Mouse (Mus musculus) left cerebral cortex, adult 11 months (tissue): ENCODE measurements around the gene Stag1.

ENCODE experiments used
- DNase-seq: peaks from one replicate; pipeline ENCODE4 v3.0.0; 2022; ENCODE audit warnings: low spot score

The Stag1 gene

GRCm38 (mm10) chr9:100605985-100606554, 8.5 kb downstream of the Stag1 start:
- peak; percentile 14 for DNase-seq

GRCm38 (mm10) chr9:100613501-100614071, 16.0 kb downstream of the Stag1 start:
- DNase-seq = no peak

GRCm38 (mm10) chr9:100616947-100617346, 19.3 kb downstream of the Stag1 start:
- DNase-seq = no peak

GRCm38 (mm10) chr9:100626258-100626657, 28.7 kb downstream of the Stag1 start:
- DNase-seq = no peak

GRCm38 (mm10) chr9:100640754-100641153, 43.2 kb downstream of the Stag1 start:
- no peak for DNase-seq

GRCm38 (mm10) chr9:100641391-100642085, 43.9 kb downstream of the Stag1 start:
- DNase-seq = no peak

GRCm38 (mm10) chr9:100642186-100642839, 44.7 kb downstream of the Stag1 start:
- peak; percentile 6 for DNase-seq

GRCm38 (mm10) chr9:100642840-100643697, 45.5 kb downstream of the Stag1 start:
- DNase-seq = peak; percentile 98

GRCm38 (mm10) chr9:100644071-100644771, 46.6 kb downstream of the Stag1 start:
- DNase-seq = peak; percentile 33

- DNase-seq = no peak
Measured at GRCm38 (mm10) chr9:100645026-100645940, 47.7 kb downstream of the Stag1 start.

GRCm38 (mm10) chr9:100646276-100646675, 48.7 kb downstream of the Stag1 start:
- no peak for DNase-seq

GRCm38 (mm10) chr9:100647774-100648323, 50.3 kb downstream of the Stag1 start:
- peak; percentile 10 for DNase-seq

- DNase-seq = no peak
Measured at GRCm38 (mm10) chr9:100654104-100654503, 56.5 kb downstream of the Stag1 start.

- no peak for DNase-seq
Measured at GRCm38 (mm10) chr9:100656058-100656457, 58.5 kb downstream of the Stag1 start.

GRCm38 (mm10) chr9:100660587-100660986, 63.0 kb downstream of the Stag1 start:
- no peak for DNase-seq

- no peak for DNase-seq
Measured at GRCm38 (mm10) chr9:100663473-100664134, 66.0 kb downstream of the Stag1 start.

GRCm38 (mm10) chr9:100670151-100670550, 72.6 kb downstream of the Stag1 start:
- DNase-seq = no peak

- DNase-seq = no peak
Measured at GRCm38 (mm10) chr9:100679036-100679435, 81.4 kb downstream of the Stag1 start.

- no peak for DNase-seq
Measured at GRCm38 (mm10) chr9:100682285-100682684, 84.7 kb downstream of the Stag1 start.
